31 mouse cellular contexts compared by ENCODE assay signal in genomic region chr3:105877252-105877803, GRCm38 (mm10). TPM values are rescaled to one million over a fixed set of nuclear protein-coding genes. Genes with fewer than 3 reads are reported as not detected.
DNase-seq lines count a peak whose midpoint lies in the region; ATAC-seq and TF ChIP-seq lines count a peak whose summit lies in the region.
"Had no signal": no experiment of that assay in that cellular context is flagged by ENCODE, and none has a peak within 500 bp of the region (broad histone marks: within the 10 kb centered on the region; RNA-seq: fewer than 3 reads in every experiment).

No protein-coding gene starts in this region.

- H3K9ac ChIP-seq in liver, adult 2 months (ENCODE audit: low read depth, low read length) = no peak overlapping the region
- H3K9ac ChIP-seq in liver, postnatal 0 days (replicated peaks) = no peak overlapping the region
- no peak overlapping the region for H3K9ac ChIP-seq in midbrain, embryonic 11.5 days (ENCODE audit: low read length)
- H3K9ac ChIP-seq in midbrain, embryonic 13.5 days (replicated peaks) = no peak overlapping the region
- H3K9ac ChIP-seq: heart, embryonic 12.5 days; limb, embryonic 15.5 days; midbrain, embryonic 15.5 days; neural tube, embryonic 13.5 days had no signal

- no peaks in the 10 kb centered on the region for H3K27me3 ChIP-seq in liver, adult 2 months (ENCODE audit: control insufficient read depth, insufficient read depth, low read length)
- H3K27me3 ChIP-seq in liver, postnatal 0 days (ENCODE audit: insufficient read depth, low read length) = no peaks in the 10 kb centered on the region
- no peaks in the 10 kb centered on the region for H3K27me3 ChIP-seq in midbrain, embryonic 11.5 days (ENCODE audit: control insufficient read depth, insufficient read depth, low read length)
- no peaks in the 10 kb centered on the region for H3K27me3 ChIP-seq in midbrain, embryonic 13.5 days
- H3K27me3 ChIP-seq: CH12.LX; limb, embryonic 15.5 days; megakaryocyte, embryonic 14.5 days; midbrain, embryonic 15.5 days; neural tube, embryonic 13.5 days had no signal

- no peaks in the 10 kb centered on the region for H3K36me3 ChIP-seq in liver, adult 2 months (ENCODE audit: control insufficient read depth, insufficient read depth, low read length)
- no peaks in the 10 kb centered on the region for H3K36me3 ChIP-seq in liver, postnatal 0 days (replicated peaks; ENCODE audit: insufficient read depth, low read length)
- no peaks in the 10 kb centered on the region for H3K36me3 ChIP-seq in midbrain, embryonic 11.5 days (ENCODE audit: control insufficient read depth, insufficient read depth, low read length)
- no peaks in the 10 kb centered on the region for H3K36me3 ChIP-seq in midbrain, embryonic 13.5 days
- H3K36me3 ChIP-seq: forebrain, embryonic 10.5 days; G1E; heart, embryonic 12.5 days; limb, embryonic 15.5 days; midbrain, embryonic 15.5 days; neural tube, embryonic 13.5 days had no signal

- ATAC-seq in liver, postnatal 0 days = no peak
- ATAC-seq in midbrain, embryonic 11.5 days (ENCODE audit: low FRiP score) = no peak
- ATAC-seq in midbrain, embryonic 13.5 days = no peak
- ATAC-seq: forebrain, embryonic 16.5 days; hindbrain, postnatal 0 days; intestine, embryonic 16.5 days; midbrain, embryonic 15.5 days had no signal

- TF ChIP-seq EP300 in liver, postnatal 0 days (IDR thresholded peaks at IDR 0.05; ENCODE audit: low read depth) = no peak

- H3K79me2 ChIP-seq in liver, adult 2 months (ENCODE audit: control insufficient read depth, insufficient read depth, low read length) = no peaks in the 10 kb centered on the region

- 85% methylated on average over 6 of the region's 6 CpGs for WGBS in liver, adult 2 months
- 69% methylated on average over 6 of the region's 6 CpGs for WGBS in liver, postnatal 0 days (ENCODE audit: insufficient replicate concordance)
- 93% methylated on average over 6 of the region's 6 CpGs for WGBS in midbrain, embryonic 11.5 days
- WGBS in midbrain, embryonic 13.5 days = 92% methylated on average over 6 of the region's 6 CpGs
- WGBS in olfactory bulb, adult 2 months = 50% methylated on average over 6 of the region's 6 CpGs

- H3K4me2 ChIP-seq in liver, postnatal 0 days (ENCODE audit: low read depth, low read length) = no peak overlapping the region
- H3K4me2 ChIP-seq in midbrain, embryonic 11.5 days = no peak overlapping the region
- no peak overlapping the region for H3K4me2 ChIP-seq in midbrain, embryonic 13.5 days (replicated peaks)
- H3K4me2 ChIP-seq: heart, embryonic 12.5 days; limb, embryonic 15.5 days; midbrain, embryonic 15.5 days; neural tube, embryonic 13.5 days had no signal

- 0 out of 2 replicates have a peak overlapping the region, but pooled peaks have one; percentile 35 for H3K27ac ChIP-seq in liver, adult 2 months (replicated peaks; ENCODE audit: insufficient read depth, low read depth, low read length)
- no peak overlapping the region for H3K27ac ChIP-seq in liver, postnatal 0 days (ENCODE audit: low read depth)
- H3K27ac ChIP-seq in midbrain, embryonic 11.5 days (ENCODE audit: low read depth, low read length) = no peak overlapping the region
- no peak overlapping the region for H3K27ac ChIP-seq in midbrain, embryonic 13.5 days
- H3K27ac ChIP-seq in olfactory bulb, adult 2 months (ENCODE audit: insufficient read depth, low read depth, low read length) = peak overlapping the region; percentile 71; the same call in 1 of the 2 replicates
- H3K27ac ChIP-seq: forebrain, embryonic 10.5 days; hindbrain, postnatal 0 days; limb, embryonic 15.5 days; midbrain, embryonic 15.5 days; neural tube, embryonic 13.5 days had no signal

- no peak overlapping the region for H3K4me3 ChIP-seq in liver, adult 2 months (ENCODE audit: insufficient read depth, low read depth, low read length)
- no peak overlapping the region for H3K4me3 ChIP-seq in liver, postnatal 0 days (ENCODE audit: low read depth, low read length)
- H3K4me3 ChIP-seq in midbrain, embryonic 11.5 days (ENCODE audit: low read depth, low read length) = no peak overlapping the region
- no peak overlapping the region for H3K4me3 ChIP-seq in midbrain, embryonic 13.5 days (replicated peaks)
- no peak overlapping the region for H3K4me3 ChIP-seq in olfactory bulb, adult 2 months (ENCODE audit: insufficient read depth, low read depth, low read length)
- H3K4me3 ChIP-seq: forebrain, embryonic 10.5 days; heart, embryonic 12.5 days; limb, embryonic 15.5 days; midbrain, embryonic 15.5 days; neural tube, embryonic 13.5 days had no signal

- DNase-seq in liver, adult 2 months (ENCODE audit: extremely low read depth, low read depth, low spot score) = no peak
- DNase-seq in liver, postnatal 0 days = no peak
- peak; percentile 33 for DNase-seq in midbrain, embryonic 11.5 days (ENCODE audit: low spot score, missing footprints)
- peak; percentile 78 for DNase-seq in brain, adult 2 months (ENCODE audit: low read depth, low spot score)
- no peak for DNase-seq in cerebellum, postnatal 4 days (ENCODE audit: low spot score in 2 of 2)
- DNase-seq: adrenal gland, adult 8-10 months; B cell, adult 2 months; cerebellum, adult 9-10 months; heart, postnatal 10 days; kidney, adult 9 months; kidney, postnatal 14 days; left cerebral cortex, postnatal 4 days; spleen, adult 18-20 months; thymus, postnatal 25 days had no signal

- H3K4me1 ChIP-seq in liver, adult 2 months (ENCODE audit: control insufficient read depth, insufficient read depth, low read length) = no peaks in the 10 kb centered on the region; the same call in 1 of the 2 replicates
- peaks cover 8% of the 10 kb centered on the region; the same call in 1 of the 2 replicates for H3K4me1 ChIP-seq in liver, postnatal 0 days (ENCODE audit: insufficient read depth)
- no peaks in the 10 kb centered on the region for H3K4me1 ChIP-seq in midbrain, embryonic 11.5 days (ENCODE audit: control insufficient read depth, insufficient read depth, low read length)
- H3K4me1 ChIP-seq in midbrain, embryonic 13.5 days (replicated peaks) = 0 out of 2 replicates have a peak, but pooled peaks cover under 1% of the 10 kb centered on the region
- H3K4me1 ChIP-seq in olfactory bulb, adult 2 months (ENCODE audit: control insufficient read depth, insufficient read depth, low read length) = peaks cover 20% of the 10 kb centered on the region
- H3K4me1 ChIP-seq: midbrain, embryonic 15.5 days had no signal

- TF ChIP-seq CTCF in liver, adult 2 months (IDR thresholded peaks at IDR 0.05; ENCODE audit: low read depth, low read length) = no peak
- no peak for TF ChIP-seq CTCF in liver, postnatal 0 days (IDR thresholded peaks at IDR 0.05; ENCODE audit: low read depth)
- TF ChIP-seq CTCF in olfactory bulb, adult 2 months (IDR thresholded peaks at IDR 0.05; ENCODE audit: insufficient read depth, low read depth, low read length) = no peak

- TF ChIP-seq POLR2A in liver, adult 2 months (IDR thresholded peaks at IDR 0.05; ENCODE audit: extremely low read depth, insufficient read depth, low read length) = no peak
- no peak for TF ChIP-seq POLR2A in olfactory bulb, adult 2 months (IDR thresholded peaks at IDR 0.05; ENCODE audit: insufficient read depth, low read depth, low read length)

- no peaks in the 10 kb centered on the region for H3K9me3 ChIP-seq in liver, postnatal 0 days (ENCODE audit: low read length)
- no peaks in the 10 kb centered on the region for H3K9me3 ChIP-seq in midbrain, embryonic 11.5 days (ENCODE audit: control insufficient read depth, low read length)
- no peaks in the 10 kb centered on the region for H3K9me3 ChIP-seq in midbrain, embryonic 13.5 days
- H3K9me3 ChIP-seq: forebrain, embryonic 10.5 days; G1E; heart, embryonic 12.5 days; limb, embryonic 15.5 days; megakaryocyte, embryonic 14.5 days; midbrain, embryonic 15.5 days; neural tube, embryonic 13.5 days had no signal

RNA-seq across cellular contexts. Expression of gene Tmigd3, which starts 6.6 kb away (rescaled TPM):
- total RNA-seq in liver, adult 2 months (2014; rRNA removed) = 0.27 TPM in 1 of 2 replicates, not detected in the other
- 0.12 TPM in 1 of 2 replicates, not detected in the other for polyA plus RNA-seq in liver, adult 2 months (2012; rRNA removed)
- polyA plus RNA-seq in liver, postnatal 0 days (2015; fragmentation: Nextera tagmentation; extraction: Ambion mirVana) = 0.13 TPM in 1 of 2 replicates, not detected in the other
- not detected in 2 replicates for polyA plus RNA-seq in midbrain, embryonic 11.5 days (2014; fragmentation: Nextera tagmentation; extraction: Ambion mirVana)
- polyA plus RNA-seq in midbrain, embryonic 13.5 days (2015; fragmentation: Nextera tagmentation; extraction: Ambion mirVana) = not detected in 2 replicates
- polyA plus RNA-seq in olfactory bulb, adult 2 months (2012; ENCODE audit: insufficient read depth, insufficient read length, low replicate concordance, missing spikeins) = not detected in 2 replicates
- total RNA-seq: adrenal gland, adult 8-10 months; gastrocnemius, postnatal 4 days; heart, postnatal 10 days; hindbrain, postnatal 0 days; left cerebral cortex, adult 8-10 months; left cerebral cortex, postnatal 4 days had no signal
- polyA plus RNA-seq: embryonic facial prominence, embryonic 11.5 days; forebrain, embryonic 10.5 days; forebrain, embryonic 16.5 days; hindbrain, embryonic 11.5 days; hindbrain, postnatal 0 days; midbrain, embryonic 15.5 days; neural tube, embryonic 13.5 days had no signal

RNA-seq across cellular contexts. Expression of gene Adora3, which starts 6.7 kb away (rescaled TPM):
- 0.09 TPM in 1 of 2 replicates, not detected in the other for total RNA-seq in liver, adult 2 months (2014; rRNA removed)
- 0.06 TPM in 1 of 2 replicates, not detected in the other for polyA plus RNA-seq in liver, adult 2 months (2012; rRNA removed)
- polyA plus RNA-seq in liver, postnatal 0 days (2015; fragmentation: Nextera tagmentation; extraction: Ambion mirVana) = 0.62 and 0.92 TPM in 2 replicates
- not detected in 2 replicates for polyA plus RNA-seq in midbrain, embryonic 11.5 days (2014; fragmentation: Nextera tagmentation; extraction: Ambion mirVana)
- polyA plus RNA-seq in midbrain, embryonic 13.5 days (2015; fragmentation: Nextera tagmentation; extraction: Ambion mirVana) = 0.24 TPM in 1 of 2 replicates, not detected in the other
- polyA plus RNA-seq in olfactory bulb, adult 2 months (2012; ENCODE audit: insufficient read depth, insufficient read length, low replicate concordance, missing spikeins) = not detected in 2 replicates
- polyA plus RNA-seq: embryonic facial prominence, embryonic 11.5 days; G1E; neural tube, embryonic 13.5 days had no signal

RNA-seq across cellular contexts. Expression of gene I830077J02Rik, which starts 55.1 kb away (rescaled TPM):
- 0.40 and 0.55 TPM in 2 replicates for total RNA-seq in liver, adult 2 months (2014; rRNA removed)
- 0.39 and 0.54 TPM in 2 replicates for polyA plus RNA-seq in liver, adult 2 months (2012; rRNA removed)
- 3.9 and 5.4 TPM in 2 replicates for polyA plus RNA-seq in liver, postnatal 0 days (2015; fragmentation: Nextera tagmentation; extraction: Ambion mirVana)
- 0.63 and 0.83 TPM in 2 replicates for polyA plus RNA-seq in midbrain, embryonic 11.5 days (2014; fragmentation: Nextera tagmentation; extraction: Ambion mirVana)
- 0.39 and 0.41 TPM in 2 replicates for polyA plus RNA-seq in midbrain, embryonic 13.5 days (2015; fragmentation: Nextera tagmentation; extraction: Ambion mirVana)
- polyA plus RNA-seq in olfactory bulb, adult 2 months (2012; ENCODE audit: insufficient read depth, insufficient read length, low replicate concordance, missing spikeins) = not detected in 2 replicates
- polyA plus RNA-seq: forebrain, embryonic 16.5 days had no signal

Comparison
In these comparisons a context has a peak if more than half of its experiments do, and no peak if none do; other contexts are left out.
1. H3K27ac ChIP-seq: peak in liver, adult 2 months (single experiment) and olfactory bulb, adult 2 months (single experiment); none in liver, postnatal 0 days (single experiment), midbrain, embryonic 11.5 days (single experiment) and midbrain, embryonic 13.5 days (single experiment).
2. DNase-seq: peak in midbrain, embryonic 11.5 days (single experiment) and brain, adult 2 months (single experiment); none in liver, adult 2 months (single experiment), liver, postnatal 0 days (single experiment) and cerebellum, postnatal 4 days (0 of 2).